Mouse (Mus musculus) lung, postnatal 0 days (tissue): Measurements from ENCODE around the gene Slc9a1.

Source experiments
- CTCF ChIP-seq: IDR thresholded peaks from 2 replicates; pipeline ENCODE4 v1.5.1; 2016; ENCODE audit warnings: antibody characterized with exemption, mild to moderate bottlenecking
- EP300 ChIP-seq: IDR thresholded peaks from 2 replicates; pipeline ENCODE4 v1.6.1; 2016; ENCODE audit warnings: antibody characterized with exemption, mild to moderate bottlenecking, control low read depth

DNA sequence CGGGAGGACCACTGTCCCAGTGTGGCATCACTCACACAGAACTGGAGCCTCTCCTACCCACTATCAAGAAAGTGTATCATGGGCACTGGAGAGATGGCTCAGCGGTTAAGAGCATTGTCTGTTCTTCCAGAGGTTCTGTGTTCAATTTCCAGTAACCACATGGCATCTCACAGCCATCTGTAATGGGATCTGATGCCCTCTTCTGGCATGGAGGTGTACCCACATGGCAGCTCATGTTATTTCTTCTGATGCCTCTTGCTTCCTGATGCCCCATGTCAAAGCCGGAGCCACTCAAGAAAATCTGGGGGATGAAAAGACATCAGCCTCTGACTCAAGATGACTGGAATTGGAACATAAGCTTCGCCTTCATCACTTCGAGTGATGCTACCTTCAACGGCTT is 23.8 kb upstream of the Slc9a1 start:
- TF ChIP-seq CTCF (peak; percentile 58), EP300 (no peak)
